Mouse (Mus musculus) macrophage (primary cell): ENCODE results near the gene Fam187b. TPM values are rescaled to one million over a fixed set of nuclear protein-coding genes. Genes with fewer than 3 reads are reported as not detected.

Source experiments
- H3K27ac ChIP-seq: fragments of 350-480 bp; formaldehyde crosslinking; 2 replicates; pipeline ENCODE4 v1.9.0; 2021
- H3K36me3 ChIP-seq: fragments of 350-480 bp; formaldehyde crosslinking; 2 replicates; pipeline ENCODE4 v1.9.0; 2021; ENCODE audit errors: inconsistent target
- H3K4me3 ChIP-seq: fragments of 350-480 bp; formaldehyde crosslinking; 2 replicates; pipeline ENCODE4 v1.9.0; 2021; ENCODE audit errors: inconsistent target
- H3K79me2 ChIP-seq: fragments of 350-480 bp; formaldehyde crosslinking; 2 replicates; pipeline ENCODE4 v1.9.0; 2021; ENCODE audit errors: inconsistent target
- WGBS: methylation state at CpG from one replicate; pipeline ENCODE4 v1.1.7; 2026; ENCODE audit warnings: inconsistent platforms; ENCODE audit not compliant: missing documents; 5-methylcytosine and 5-hydroxymethylcytosine counted together
- polyA plus RNA-seq: library from polyadenylated mRNA; stranded (reverse); fragments of 250-400 nt; gene quantifications from 3 replicates; pipeline ENCODE4 v1.2.4, GENCODE M21; 2018; ENCODE audit warnings: inconsistent platforms

Gene Fam187b
- polyA plus RNA-seq, 1 experiment from 2014 or later, result 0.26 TPM

- H3K4me3 ChIP-seq, result no peak overlapping the region
- 59% methylated on average over 3 of the region's 3 CpGs for WGBS
- peaks cover 60% of the 10 kb centered on the region for H3K79me2 ChIP-seq
- peak overlapping the region; percentile 76 for H3K27ac ChIP-seq
- peaks cover 45% of the 10 kb centered on the region for H3K36me3 ChIP-seq
These were observed 19.6 kb upstream of the Fam187b start for GRCm38 (mm10) chr7:30954036-30954435.

DNA sequence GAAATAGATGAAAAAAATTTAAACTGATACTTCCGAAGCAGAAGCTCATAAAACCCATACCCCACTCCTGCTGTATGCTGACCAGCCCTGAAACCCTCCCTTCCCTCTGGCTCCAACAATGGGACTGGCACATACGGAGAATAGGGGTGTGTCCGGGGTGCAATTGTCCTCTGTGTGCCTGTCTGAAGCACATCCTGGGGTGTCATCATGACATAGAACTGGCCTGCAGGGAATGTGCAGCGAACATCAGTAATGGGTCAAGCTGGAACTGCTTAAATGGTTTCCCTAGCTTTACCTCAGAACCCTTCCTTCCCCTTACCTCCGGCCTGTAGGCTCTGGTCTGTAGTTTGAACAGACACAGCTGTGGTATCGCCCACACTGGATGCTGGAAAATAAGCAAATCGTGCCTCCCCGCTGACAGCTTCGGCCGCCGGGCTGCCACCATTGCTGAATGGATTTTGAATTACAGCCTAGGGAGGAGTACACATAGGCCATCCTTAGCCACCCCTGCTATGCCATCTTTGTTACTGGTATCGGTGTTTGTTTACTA is 18.5 kb upstream of the Fam187b start:
- Histone ChIP-seq H3K27ac (0 out of 2 replicates have a peak overlapping the region, but pooled peaks have one; percentile 76), H3K4me3 (no peak overlapping the region), H3K79me2 (peaks cover 49% of the 10 kb centered on the region), H3K36me3 (peaks cover 35% of the 10 kb centered on the region)
- 90% methylated on average over 12 of the region's 12 CpGs for WGBS

GRCm38 (mm10) chr7:30955584-30956356 is 17.8 kb upstream of the Fam187b start:
- Histone ChIP-seq H3K79me2 (peaks cover 42% of the 10 kb centered on the region), H3K4me3 (no peak overlapping the region), H3K27ac (no peak overlapping the region), H3K36me3 (peaks cover 28% of the 10 kb centered on the region)
- WGBS, result 2% methylated on average over 45 of the region's 64 CpGs

DNA sequence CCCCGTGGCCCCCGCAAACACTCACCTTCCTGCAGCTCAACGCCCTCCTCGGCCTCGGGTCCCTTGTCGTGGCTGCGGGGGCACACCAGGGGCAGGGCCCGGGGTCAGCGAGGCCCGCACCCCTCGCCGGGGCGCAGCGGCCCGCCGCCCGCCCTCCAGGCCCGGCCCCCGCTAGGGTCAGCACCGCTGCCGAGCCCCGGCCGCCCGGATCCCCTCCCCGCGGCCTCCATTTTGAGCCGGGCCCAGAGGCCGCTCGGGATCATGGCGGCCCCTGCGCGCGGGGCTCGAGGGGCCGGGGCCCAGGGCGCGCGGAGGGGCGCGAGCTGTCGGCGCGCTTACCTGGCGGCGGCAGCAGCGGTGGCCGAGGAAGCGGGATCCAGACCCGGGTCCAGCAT is 17.2 kb upstream of the Fam187b start:
- Histone ChIP-seq H3K27ac (no peak overlapping the region), H3K79me2 (peaks cover 36% of the 10 kb centered on the region), H3K36me3 (peaks cover 22% of the 10 kb centered on the region; the same call in 1 of the 2 replicates), H3K4me3 (no peak overlapping the region)
- WGBS, result 3% methylated on average over 22 of the region's 49 CpGs

DNA sequence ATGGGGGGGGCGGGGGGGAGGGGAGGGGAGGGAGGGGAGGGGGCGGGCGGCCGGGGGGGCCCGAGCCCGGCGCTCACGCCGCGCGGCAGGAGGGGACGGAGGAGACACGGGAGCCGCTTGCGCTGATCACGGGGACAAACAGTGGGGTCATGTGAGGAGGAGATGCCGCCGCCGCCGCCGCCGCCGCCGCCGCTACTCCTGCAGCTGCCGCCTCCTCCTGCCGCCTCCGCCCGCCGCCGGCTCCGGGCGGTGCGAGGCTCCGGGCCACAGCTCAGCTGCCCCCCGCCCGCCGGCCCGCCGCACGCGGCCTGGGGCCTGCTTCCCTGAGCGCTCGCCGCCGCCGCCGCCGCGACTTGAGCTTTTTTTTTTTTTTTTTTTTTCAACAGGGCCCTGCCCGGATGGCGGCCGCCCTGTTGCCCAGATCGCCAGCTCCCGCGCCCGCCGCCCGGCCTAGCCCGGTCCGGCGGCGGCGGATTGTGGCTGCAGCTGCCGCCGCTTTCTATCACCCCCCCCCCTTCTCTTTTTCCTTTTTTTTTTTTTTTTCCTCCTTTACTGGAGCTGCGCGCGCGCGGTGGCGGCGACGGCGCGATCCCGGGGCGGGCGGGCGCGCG is 16.7 kb upstream of the Fam187b start, which contains the start of gene Usf2:
Usf2 (minus strand) TSS at position 48 of the 611 bp plus-strand sequence.
- H3K4me3 ChIP-seq, result peak within 1 kb of the TSS; percentile 61
- peaks cover 31% of the 10 kb centered on the region for H3K79me2 ChIP-seq
- WGBS, result 0% methylated on average over 24 of the region's 82 CpGs
- peak within 1 kb of the TSS; percentile 73 for H3K27ac ChIP-seq
- H3K36me3 ChIP-seq, result peaks cover 17% of the 10 kb centered on the region; the same call in 1 of the 2 replicates

- 0% methylated on average over 39 of the region's 43 CpGs for WGBS
- Histone ChIP-seq H3K36me3 (peaks cover 12% of the 10 kb centered on the region; the same call in 1 of the 2 replicates), H3K79me2 (peaks cover 26% of the 10 kb centered on the region), H3K27ac (peak overlapping the region; percentile 73), H3K4me3 (peak overlapping the region; percentile 61)
These were observed 16.2 kb upstream of the Fam187b start for GRCm38 (mm10) chr7:30957367-30957783.

DNA sequence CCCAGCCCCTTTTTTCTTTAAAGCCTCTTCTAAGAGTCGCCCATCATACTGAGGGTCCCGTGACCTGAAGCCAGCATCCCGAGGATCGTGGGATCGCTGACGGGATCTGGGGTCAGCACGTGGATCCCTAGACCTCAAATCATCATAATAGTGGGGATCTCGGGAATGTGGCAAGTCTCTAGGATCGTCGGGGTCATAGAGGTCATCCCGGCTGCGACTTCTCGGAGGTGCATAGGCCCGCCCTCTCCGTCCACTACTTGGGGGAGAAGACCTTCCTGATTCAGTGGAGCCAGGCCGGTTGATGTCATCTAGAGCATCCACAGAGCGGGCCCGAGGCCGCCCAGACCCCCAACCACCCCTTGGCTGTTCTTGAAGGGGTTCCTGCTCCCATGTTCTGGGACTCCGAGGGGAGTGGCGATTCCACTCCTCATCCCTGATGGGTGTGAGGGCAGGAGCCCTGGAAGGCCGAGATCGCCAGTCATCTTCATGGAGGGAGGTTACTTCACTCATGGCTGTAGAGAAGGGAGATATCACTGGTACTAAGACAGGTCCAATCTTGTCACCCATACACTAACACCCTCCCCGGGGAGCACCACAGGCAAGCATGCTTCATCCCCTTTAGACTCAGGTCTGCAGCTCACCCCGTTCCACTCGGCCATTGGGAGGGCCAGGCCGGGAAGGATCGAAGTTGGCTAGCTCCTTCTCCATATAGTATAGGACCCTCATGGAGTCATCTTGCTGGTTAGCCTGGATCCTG is 15.3 kb upstream of the Fam187b start:
- Histone ChIP-seq H3K79me2 (peaks cover 20% of the 10 kb centered on the region), H3K4me3 (peak overlapping the region; percentile 61), H3K27ac (peak overlapping the region; percentile 73), H3K36me3 (peaks cover 8% of the 10 kb centered on the region; the same call in 1 of the 2 replicates)
- 87% methylated on average over 28 of the region's 28 CpGs for WGBS

DNA sequence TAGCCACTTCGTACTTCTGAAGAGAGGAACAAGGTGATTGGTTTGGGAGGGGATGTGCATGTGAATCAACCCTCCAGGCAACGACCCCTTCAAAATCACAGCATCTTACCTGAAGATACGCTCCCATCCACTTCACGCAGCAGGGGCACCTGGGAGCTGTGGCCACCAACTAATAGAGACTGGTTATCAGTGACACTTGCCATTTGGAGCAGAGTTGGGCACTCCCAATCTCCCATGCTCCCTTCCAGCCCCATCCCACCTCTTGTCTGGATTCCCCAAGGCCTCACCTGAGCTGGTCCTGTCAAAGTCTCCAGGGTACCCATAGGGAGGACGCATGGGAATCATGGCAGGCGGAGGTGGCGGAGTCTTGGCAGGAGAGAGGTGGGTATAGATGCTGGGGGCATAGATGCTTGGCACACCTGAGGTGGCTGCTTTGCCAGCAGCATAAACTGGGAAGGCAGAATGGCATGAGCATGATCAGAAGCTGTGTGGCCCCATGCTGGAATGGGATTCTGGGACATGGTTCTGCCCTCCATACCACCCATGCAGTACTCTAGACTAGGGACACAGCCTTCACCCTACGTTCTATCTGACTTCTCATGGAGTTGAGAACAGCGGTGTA is 14.6 kb upstream of the Fam187b start:
- H3K4me3 ChIP-seq, result no peak overlapping the region
- peaks cover 8% of the 10 kb centered on the region; the same call in 1 of the 2 replicates for H3K36me3 ChIP-seq
- 99% methylated on average over 9 of the region's 9 CpGs for WGBS
- H3K27ac ChIP-seq, result no peak overlapping the region
- peaks cover 20% of the 10 kb centered on the region for H3K79me2 ChIP-seq

DNA sequence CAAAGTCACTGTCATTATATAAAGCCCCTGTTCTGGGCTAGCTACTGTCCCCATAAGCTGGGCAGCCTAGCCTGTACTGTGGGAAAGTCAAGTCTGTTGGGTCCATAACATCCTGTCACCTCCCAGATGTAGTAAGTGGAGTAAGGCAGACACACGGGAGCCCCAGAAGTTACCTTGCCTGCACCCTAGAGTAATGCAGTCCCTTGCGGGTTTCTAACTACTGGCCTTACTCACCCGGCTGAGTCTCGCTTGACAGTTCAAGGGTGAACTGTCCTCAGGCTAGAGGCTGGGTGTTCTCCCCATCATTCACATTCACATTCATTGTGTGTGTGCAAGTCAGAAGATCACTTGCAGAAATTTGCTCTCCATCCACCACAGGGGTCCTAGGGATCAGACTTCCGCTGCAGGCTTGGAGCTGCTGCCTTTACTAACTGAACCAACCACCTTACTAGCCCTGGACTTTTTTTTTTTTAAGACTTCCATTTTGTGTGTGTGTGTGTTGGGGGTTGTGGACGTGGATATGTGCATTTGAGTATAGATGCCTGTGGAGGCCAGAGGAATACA is 13.7 kb upstream of the Fam187b start:
- peaks cover 2% of the 10 kb centered on the region; the same call in 1 of the 2 replicates for H3K36me3 ChIP-seq
- WGBS, result 91% methylated on average over 6 of the region's 6 CpGs

GRCm38 (mm10) chr7:30962862-30963261 is 10.7 kb upstream of the Fam187b start:
- Histone ChIP-seq H3K36me3 (no peaks in the 10 kb centered on the region), H3K79me2 (peaks cover 8% of the 10 kb centered on the region), H3K4me3 (no peak overlapping the region), H3K27ac (no peak overlapping the region)
- WGBS, result 93% methylated on average over 5 of the region's 5 CpGs

More for the DNA sequence above, 13.7 kb upstream of the Fam187b start:
- peaks cover 19% of the 10 kb centered on the region for H3K79me2 ChIP-seq
- no peak overlapping the region for H3K4me3 ChIP-seq
- H3K27ac ChIP-seq, result no peak overlapping the region

- no peaks in the 10 kb centered on the region for H3K79me2 ChIP-seq
- no peak overlapping the region for H3K27ac ChIP-seq
- no peak overlapping the region for H3K4me3 ChIP-seq
- 92% methylated on average over 7 of the region's 7 CpGs for WGBS
- H3K36me3 ChIP-seq, result no peaks in the 10 kb centered on the region
These were observed 9.2 kb upstream of the Fam187b start for GRCm38 (mm10) chr7:30964366-30964765.

DNA sequence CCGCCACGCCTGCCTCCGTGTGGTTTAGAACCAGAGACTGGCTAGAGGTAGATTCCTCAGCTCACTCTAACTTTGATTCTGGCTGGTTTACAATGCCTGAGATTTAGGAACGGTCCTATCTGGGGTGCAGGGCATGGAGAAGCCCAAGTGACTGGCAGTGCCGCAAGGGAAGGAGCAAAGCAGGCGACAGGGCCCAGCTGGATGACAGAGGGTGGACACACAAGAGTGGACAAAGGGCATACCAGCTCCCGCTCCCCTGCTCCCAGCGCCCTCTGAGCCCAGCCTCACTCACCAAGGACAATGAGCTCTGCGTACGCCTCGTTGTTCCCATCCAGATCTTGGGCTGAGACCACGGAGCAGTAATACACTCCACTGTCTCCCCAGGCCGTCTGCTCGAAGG is 7.9 kb upstream of the Fam187b start:
- Histone ChIP-seq H3K27ac (no peak overlapping the region), H3K79me2 (no peaks in the 10 kb centered on the region), H3K36me3 (no peaks in the 10 kb centered on the region), H3K4me3 (no peak overlapping the region)
- 98% methylated on average over 14 of the region's 14 CpGs for WGBS

DNA sequence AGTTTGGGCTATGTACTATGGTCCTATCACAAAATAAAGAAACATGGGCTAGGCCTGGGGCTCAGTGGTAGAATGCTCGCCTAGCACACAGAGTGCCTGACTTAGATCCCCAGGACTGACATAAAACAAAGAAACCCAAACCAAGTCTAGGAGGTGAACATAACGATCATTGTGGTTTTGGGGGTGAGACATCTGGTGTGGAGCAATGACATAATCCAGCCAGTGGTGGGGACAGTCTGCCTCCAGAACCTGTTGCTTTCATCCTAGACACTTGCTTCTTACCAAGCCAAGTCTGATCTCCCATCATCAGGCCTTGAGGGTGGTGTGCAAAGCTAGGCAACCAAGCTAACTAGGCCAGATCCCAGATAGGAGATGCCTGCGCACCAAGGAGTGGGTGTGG is 6.9 kb upstream of the Fam187b start:
- Histone ChIP-seq H3K27ac (no peak overlapping the region), H3K36me3 (no peaks in the 10 kb centered on the region), H3K4me3 (no peak overlapping the region), H3K79me2 (no peaks in the 10 kb centered on the region)
- WGBS, result 43% methylated on average over 3 of the region's 3 CpGs

GRCm38 (mm10) chr7:30968611-30969010 is 5.0 kb upstream of the Fam187b start:
- WGBS, result 92% methylated on average over 8 of the region's 8 CpGs
- no peaks in the 10 kb centered on the region for H3K36me3 ChIP-seq
- no peak overlapping the region for H3K27ac ChIP-seq
- no peak overlapping the region for H3K4me3 ChIP-seq
- no peaks in the 10 kb centered on the region for H3K79me2 ChIP-seq
